Mouse (Mus musculus) spleen, postnatal 4 days (tissue): ENCODE measurements around the gene Cxcl17.
"Not testable (repeated sequence)": the region's sequence is repeated elsewhere in the genome, so short reads cannot be mapped to it uniquely, and the experiment has no call there.

ENCODE experiments used
- DNase-seq, 2 experiments: peaks; one replicate each; pipeline ENCODE4 v3.0.0; 2022; ENCODE audit warnings: low spot score in 2 of 2

Cxcl17 gene

GRCm38 (mm10) chr7:25412833-25413441, at the start of gene Cxcl17:
Cxcl17 (minus strand) TSS chr7:25412886.
- no peak for DNase-seq

DNA sequence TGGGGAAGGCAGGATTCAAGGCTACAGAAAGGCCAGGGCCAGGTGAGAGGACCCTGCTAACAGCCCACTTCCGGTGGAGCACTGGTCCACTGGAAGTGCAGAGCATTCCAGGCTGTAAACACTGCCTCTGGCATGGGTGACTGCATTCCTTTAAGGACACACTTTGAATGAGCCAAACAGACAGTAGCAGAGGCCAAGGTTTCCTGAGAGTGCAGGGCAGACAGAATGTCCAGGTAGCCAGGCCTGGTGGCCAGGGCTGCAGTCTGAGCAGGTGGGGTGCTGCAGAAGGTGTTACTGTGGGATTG, 49.3 kb upstream of the Cxcl17 start:
- DNase-seq = not testable (repeated sequence)

GRCm38 (mm10) chr7:25461336-25462032, 48.8 kb upstream of the Cxcl17 start:
- DNase-seq = not testable (repeated sequence)

DNA sequence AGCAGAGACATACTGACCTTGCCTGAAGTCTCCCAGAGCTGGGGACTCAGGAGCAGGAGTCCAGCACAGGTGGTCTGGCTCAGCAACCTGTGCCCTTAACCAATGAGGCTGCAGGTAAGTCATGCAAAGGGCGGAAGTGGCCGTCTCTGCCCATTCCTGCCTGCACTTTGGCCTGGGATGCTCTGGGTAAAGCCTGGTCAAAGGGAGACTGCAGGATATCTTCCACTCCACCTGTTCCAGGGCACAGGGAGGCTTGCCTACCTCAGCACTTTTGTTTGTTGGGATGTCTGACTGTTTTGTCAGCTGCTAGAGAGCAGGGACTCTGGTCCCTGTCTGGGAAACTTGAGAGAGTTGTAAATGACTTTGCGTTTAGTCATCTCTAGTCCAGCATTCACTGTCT, 39.4 kb upstream of the Cxcl17 start:
- DNase-seq = no peak

DNA sequence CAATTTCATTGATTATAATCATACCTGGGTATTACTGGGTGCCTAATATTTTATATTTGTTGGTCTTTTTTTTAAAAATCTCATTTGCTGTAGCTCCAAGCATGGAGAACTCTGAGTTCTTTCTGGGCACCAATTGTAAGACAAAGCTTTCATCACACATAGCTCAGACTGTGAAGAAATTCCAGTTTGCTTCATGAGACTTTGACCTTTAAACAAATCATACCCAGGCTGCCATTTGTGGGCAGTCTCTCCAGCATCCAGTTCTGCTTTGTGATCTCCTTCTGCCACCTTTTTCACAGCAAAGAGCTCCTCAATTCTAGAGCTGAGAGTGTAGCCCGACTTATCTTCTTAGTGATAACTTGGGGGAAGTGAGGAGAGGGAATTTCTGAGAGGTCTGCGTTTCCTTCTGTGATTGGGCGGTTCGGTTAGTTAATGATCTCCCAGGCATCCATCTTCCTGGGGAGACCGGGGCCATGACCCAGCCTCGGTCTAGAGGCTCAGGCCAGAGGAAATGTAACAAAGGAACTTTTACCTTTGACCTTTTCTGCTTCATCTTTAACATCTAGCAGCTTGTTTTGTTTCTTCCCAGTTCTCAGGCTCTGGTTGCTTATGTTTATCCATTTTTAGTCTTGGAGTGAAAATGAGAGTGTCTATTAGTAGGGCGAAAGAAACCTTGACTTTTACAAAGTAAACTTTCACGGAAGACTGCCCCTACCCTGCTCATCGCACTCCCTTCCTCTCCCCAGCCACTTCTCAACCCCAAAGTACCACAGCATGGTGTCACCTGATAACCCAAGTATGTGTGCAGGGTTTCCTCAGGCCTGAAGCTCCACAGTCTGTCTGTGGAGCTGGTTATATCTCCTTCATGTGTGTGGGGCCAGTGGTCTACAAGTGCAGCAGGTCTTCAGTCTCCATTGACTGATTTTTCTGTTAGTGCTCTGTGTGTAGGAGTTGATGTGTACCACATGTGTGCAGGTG, 37.5 kb upstream of the Cxcl17 start:
- DNase-seq = no peak

DNA sequence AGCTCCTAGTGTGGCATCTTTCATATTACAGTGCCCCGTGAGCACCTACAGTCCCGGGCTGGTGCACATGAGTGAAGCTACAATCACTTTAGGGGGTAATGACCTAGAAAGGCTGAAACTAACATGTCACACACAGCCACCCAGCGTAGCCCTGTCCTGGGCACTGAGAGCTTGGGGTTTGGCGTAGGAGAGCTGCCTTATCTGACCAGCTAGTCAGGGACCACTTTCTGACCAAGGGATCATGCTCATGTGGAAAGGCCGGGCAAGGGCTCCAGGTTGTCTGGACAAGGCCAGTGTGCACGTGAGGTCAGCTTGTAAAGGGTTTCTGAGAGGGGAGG, 28.1 kb upstream of the Cxcl17 start:
- no peak for DNase-seq

DNA sequence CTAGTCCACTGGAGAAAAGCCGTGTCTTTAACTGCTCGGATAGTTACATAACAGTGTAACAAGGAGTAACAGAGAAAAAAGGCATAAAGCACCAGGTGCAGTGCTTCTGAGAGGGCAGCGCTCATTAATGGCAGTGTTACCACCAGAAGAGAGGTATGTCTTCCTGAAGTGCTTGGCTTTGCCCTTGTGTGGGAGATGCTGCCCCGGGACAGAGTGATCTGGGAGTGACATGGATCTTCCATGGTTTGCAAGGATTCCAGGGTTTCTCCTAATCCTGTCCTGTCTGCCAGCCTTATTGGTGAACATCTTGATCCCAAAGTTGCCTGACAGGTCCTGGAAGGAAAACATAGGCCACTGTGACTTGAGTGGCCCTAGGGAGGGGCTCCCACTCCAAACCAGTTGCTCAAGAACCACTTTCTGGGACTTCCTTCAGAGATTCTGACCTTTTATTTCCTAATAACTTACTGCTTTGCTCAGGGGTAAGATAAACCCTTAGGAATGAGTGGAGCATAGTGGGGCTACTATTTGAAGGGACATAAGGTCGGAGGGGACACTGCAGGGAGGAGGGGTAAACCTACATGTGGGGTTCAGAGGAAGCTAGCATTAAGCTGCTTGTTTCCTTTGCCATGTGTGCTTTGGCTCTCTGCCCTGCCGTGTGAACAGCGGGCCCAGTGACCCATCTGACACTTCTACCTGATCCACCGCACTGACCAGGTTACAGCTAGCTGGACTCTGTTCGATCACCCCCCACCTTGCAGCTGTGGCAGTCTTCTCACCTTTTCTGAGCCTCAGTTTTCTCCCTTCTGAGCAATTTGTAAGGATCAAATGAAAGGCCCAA, 27.5 kb upstream of the Cxcl17 start:
- peak in 1 of 2 experiments; percentile 57 for DNase-seq

- no peak for DNase-seq
Measured at GRCm38 (mm10) chr7:25439124-25439822, 26.6 kb upstream of the Cxcl17 start.

GRCm38 (mm10) chr7:25436704-25437103, 24.0 kb upstream of the Cxcl17 start:
- no peak for DNase-seq

- DNase-seq = no peak
Measured at GRCm38 (mm10) chr7:25436226-25436625, 23.5 kb upstream of the Cxcl17 start.

- peak in 1 of 2 experiments; percentile 66 for DNase-seq
Measured at GRCm38 (mm10) chr7:25435546-25435851, 22.8 kb upstream of the Cxcl17 start.

DNA sequence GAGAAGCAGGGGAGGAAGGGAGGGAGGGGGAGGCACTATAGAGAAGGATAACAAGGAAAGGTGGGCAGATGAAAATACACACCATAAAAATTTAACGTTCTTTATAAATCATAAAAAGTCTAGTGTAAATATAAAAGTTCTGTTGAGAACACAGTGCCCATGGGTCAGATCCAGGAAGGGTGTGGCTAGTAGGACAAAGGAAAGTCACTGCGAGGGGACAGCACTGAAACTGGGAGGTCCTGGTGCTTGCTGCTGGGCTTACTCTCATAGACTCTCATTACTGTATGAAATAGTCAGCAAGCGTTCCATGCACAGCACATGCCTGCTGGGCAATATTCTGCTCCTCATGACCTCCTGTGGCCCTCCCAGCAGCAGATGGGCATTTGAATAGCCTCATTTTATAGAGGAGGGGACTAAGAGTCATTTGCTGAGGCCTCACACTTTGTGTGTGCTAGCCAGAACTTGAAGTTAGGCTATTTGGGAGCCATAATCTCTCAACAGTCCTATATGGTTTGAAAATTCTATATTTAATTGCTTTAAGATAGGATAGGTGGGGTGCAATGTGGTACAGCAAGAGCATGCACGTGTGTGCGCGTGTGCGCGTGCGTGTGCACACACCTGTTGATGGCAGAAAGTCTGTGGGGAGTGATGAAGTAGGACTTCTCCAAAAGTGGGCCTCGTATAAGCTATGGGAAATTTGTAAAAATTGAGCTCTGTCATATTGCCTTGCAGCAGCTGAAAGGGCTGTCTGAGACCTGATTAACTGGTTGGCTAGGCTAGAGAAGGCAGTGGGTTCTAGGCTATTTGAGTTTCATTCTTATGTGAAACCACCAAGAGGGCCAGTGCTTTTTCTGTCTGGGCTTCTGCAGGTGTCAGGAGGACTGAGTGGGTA, 22.2 kb upstream of the Cxcl17 start:
- no peak for DNase-seq

- DNase-seq = peak in 1 of 2 experiments; percentile 65
Measured at GRCm38 (mm10) chr7:25433781-25434560, 21.3 kb upstream of the Cxcl17 start.

GRCm38 (mm10) chr7:25433007-25433541, 20.4 kb upstream of the Cxcl17 start:
- peak; percentile 25 to 66 for DNase-seq

DNA sequence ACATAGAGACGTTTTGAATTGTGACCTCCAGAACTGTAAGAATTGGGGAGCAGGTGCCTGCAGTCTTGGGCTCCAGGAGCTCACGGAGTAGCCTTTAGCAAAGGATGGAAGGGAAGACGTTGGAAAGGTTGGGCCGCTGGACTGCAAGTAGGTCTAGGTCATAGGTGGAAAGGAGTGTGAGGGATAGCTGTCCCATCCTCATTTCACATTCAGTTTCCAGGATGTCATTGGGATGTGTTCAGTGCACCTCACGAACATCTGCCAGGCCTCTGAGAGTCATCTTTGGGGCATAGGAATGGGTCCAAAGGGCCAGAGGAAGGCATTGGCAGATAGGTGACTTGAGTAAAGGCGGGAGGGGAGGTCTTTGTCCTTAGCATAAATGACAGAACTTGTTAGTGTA, 19.7 kb upstream of the Cxcl17 start:
- no peak for DNase-seq

DNA sequence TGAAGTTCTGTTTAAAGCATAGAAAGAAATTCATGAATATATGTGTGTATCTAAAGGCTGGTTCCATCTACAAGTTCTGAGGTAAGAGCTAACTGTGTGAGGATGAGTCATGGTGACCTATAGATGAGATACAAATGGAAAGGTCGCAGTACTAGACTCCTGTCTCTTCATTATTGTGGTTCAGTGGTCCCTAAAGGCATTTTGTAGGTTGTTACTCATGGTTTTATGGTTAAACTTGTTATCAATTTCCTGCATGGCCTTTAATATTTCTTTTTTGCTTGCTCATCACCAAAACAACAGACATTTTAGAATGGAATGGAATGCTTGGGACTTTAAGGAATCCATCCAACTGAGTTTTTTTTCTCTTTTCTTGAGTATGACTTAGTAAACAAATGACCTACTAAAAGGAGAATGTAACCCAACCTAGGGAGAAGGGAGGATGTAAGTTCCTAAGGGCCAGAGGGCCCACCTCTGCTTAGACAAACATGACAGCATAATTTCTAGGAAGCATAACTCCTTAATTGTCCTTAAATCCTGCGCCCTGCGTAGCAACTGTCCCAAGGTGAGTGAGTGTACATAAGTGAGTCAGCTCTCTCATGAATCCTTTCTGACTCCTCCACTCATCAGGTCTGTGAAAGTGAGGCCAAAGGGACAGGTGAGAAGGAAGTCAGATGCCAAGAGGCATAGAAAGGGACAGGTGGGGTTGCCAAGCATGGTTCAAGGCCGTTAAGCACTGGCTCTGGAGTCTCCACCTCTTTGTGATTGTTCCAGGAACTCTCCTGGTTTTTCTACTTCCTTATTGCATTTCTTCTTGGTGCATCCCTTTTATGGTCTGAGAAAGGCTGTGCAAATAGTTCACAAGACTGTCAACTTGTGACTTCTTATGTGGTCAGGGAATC, 17.4 kb upstream of the Cxcl17 start:
- no peak for DNase-seq

DNA sequence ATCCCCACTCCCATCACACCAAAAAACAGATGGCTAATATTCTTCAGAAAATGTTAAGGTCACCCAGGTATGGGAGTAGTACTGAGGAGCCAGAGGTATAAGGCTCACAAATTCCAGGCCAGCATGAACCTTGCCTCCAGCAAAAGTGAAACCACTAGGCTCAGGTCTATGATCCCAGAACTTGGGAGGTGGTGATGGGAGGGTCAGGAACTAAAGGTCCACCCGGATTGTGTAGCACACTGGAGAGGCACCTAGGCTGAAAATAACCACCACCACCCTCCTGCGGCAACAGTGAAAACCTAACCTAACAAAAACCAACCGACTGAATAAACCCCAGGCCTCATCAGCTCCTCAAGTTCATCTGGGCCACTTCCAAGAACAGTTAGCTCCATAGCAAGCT, 15.6 kb upstream of the Cxcl17 start:
- no peak for DNase-seq

- no peak for DNase-seq
Measured at GRCm38 (mm10) chr7:25427144-25427543, 14.5 kb upstream of the Cxcl17 start.
